Mouse (Mus musculus) cerebellum, postnatal 4 days (tissue): ENCODE data around the gene Ube2o.

Experiments used
- DNase-seq, 2 experiments: peaks; one replicate each; pipeline ENCODE4 v3.0.0; 2022; ENCODE audit warnings: low spot score in 2 of 2, mixed read lengths in 1 of 2

Ube2o gene

DNA sequence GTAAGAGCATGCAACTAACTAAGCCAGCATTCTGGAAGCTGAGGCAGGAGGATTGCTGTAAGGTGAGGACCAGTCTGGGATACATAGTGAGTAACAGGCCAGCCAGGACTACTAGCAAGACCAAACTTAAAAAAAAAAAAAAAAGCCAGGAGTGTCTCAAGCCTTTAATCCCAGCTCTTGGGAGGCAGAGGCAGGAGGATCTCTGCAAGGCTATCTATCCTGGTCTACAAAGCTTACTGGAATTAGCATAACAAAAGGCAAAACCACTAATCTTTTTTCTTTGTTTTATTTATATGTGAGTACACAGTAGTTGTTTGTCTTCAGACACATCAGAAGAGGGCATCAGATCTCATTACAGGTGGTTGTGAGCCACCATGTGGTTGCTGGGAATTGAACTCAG, 93.0 kb downstream of the Ube2o start:
- DNase-seq: no peak
